Mouse (Mus musculus) cerebellum, adult 2 months (tissue): Measurements from ENCODE around the gene Zswim4. TPM values are rescaled to one million over a fixed set of nuclear protein-coding genes. Genes with fewer than 3 reads are reported as not detected.
A peak's percentile ranks its signal among the peaks of the same experiment; 100 is the strongest.

Experiments used
- DNase-seq, 2 experiments: peaks; one replicate each; pipeline ENCODE4 v3.0.0; 2021
- H3K27ac ChIP-seq: fragments of 200-500 bp; 2 replicates; pipeline ENCODE4 v1.5.1; 2012; ENCODE audit warnings: low read length, control low read depth, inconsistent platforms; ENCODE audit not compliant: insufficient read depth
- H3K27me3 ChIP-seq: fragments of 200-500 bp; 2 replicates; pipeline ENCODE4 v1.6.1; 2012; ENCODE audit warnings: inconsistent platforms, mild to moderate bottlenecking, low read length, moderate library complexity; ENCODE audit not compliant: control insufficient read depth, insufficient read depth
- H3K4me1 ChIP-seq: fragments of 200-500 bp; 2 replicates; pipeline ENCODE4 v1.6.1; 2011; ENCODE audit warnings: low read length; ENCODE audit not compliant: control insufficient read depth, insufficient read depth
- H3K4me3 ChIP-seq: fragments of 200-500 bp; replicated peaks from 2 replicates; pipeline ENCODE3; 2011; ENCODE audit warnings: mild to moderate bottlenecking, low read depth, low read length, control low read depth; ENCODE audit not compliant: insufficient read depth
- CTCF ChIP-seq: fragments of 200-500 bp; IDR thresholded peaks from 2 replicates; pipeline ENCODE4 v1.5.1; 2011; ENCODE audit warnings: low read depth, mild to moderate bottlenecking, control low read depth, low read length, moderate library complexity, borderline replicate concordance; ENCODE audit not compliant: insufficient read depth
- POLR2A ChIP-seq: fragments of 200-500 bp; IDR thresholded peaks from 2 replicates; pipeline ENCODE4 v1.6.1; 2011; ENCODE audit warnings: low read length, control low read depth, borderline replicate concordance; ENCODE audit not compliant: insufficient read depth
- WGBS: fragments of 180-500 bp; shearing (Covaris S2); methylation state at CpG from one replicate; pipeline ENCODE4 v1.1.7; 2018; 5-methylcytosine and 5-hydroxymethylcytosine counted together
- polyA plus RNA-seq: library from polyadenylated mRNA; depleted of rRNA; stranded (reverse); fragments of >200 nt; gene quantifications from 2 replicates; pipeline ENCODE4 v1.2.3, GENCODE M21; 2012

The Zswim4 gene
- polyA plus RNA-seq, 1 experiment, result 14.0 TPM

DNA sequence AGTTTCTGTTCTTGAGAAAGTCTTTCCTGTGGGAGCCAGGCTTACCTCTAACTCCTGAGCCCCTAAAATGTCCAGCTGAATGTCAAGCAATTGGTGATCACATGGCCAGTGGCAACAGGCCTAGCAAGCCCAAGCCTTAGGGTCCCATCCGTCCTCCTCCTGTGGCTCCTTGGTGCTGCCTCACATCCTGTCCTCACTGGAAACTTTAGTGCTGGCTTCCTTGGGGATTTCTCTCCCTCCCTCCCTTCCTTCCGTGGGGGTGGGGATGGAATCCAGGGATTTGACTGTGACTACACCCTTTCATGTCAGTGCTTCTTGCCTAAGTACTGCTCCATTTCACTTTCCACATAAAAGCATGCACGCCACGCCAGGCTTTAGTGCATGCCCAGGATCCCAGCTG, 47.3 kb downstream of the Zswim4 start:
- H3K4me1 ChIP-seq, result no peaks in the 10 kb centered on the region
- no peak for DNase-seq
- WGBS, result 67% methylated on average over 4 of the region's 4 CpGs
- H3K27ac ChIP-seq, result no peak overlapping the region
- no peak for TF ChIP-seq POLR2A
- TF ChIP-seq CTCF, result no peak
- H3K27me3 ChIP-seq, result no peaks in the 10 kb centered on the region
- H3K4me3 ChIP-seq, result no peak overlapping the region

DNA sequence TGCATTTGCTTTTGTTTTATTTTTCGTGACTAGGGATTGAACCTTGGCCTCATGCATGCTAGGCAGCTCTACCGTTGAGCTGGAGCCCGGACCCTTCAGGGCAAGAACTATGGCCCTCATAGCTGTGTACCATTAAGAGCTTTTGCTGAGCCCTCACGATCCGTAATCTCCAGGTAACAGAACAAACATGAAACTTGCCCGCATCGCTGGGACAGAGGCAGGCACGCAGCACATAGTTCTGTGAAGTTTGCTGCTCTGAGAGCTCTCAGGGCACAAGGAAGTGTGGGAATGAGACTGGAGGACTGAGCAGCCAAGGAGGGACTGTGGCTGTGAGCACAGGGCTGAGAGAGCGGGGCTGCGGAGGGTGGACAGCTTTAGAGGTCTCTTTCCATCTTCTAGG, 48.2 kb downstream of the Zswim4 start:
- Histone ChIP-seq H3K4me1 (no peaks in the 10 kb centered on the region), H3K27ac (no peak overlapping the region), H3K27me3 (no peaks in the 10 kb centered on the region), H3K4me3 (no peak overlapping the region)
- no peak for TF ChIP-seq CTCF
- no peak for DNase-seq
- 93% methylated on average over 10 of the region's 10 CpGs for WGBS

GRCm38 (mm10) chr8:84187065-84187755, 49.6 kb downstream of the Zswim4 start:
- Histone ChIP-seq H3K27ac (no peak overlapping the region), H3K4me1 (peaks cover 6% of the 10 kb centered on the region), H3K27me3 (no peaks in the 10 kb centered on the region), H3K4me3 (peak overlapping the region; percentile 43)
- whole genome bisulfite sequencing, result 5% methylated on average over 21 of the region's 21 CpGs
- DNase-seq, result peak; percentile 67 to 74
- no peak for TF ChIP-seq POLR2A
- TF ChIP-seq CTCF, result peak; percentile 75

DNA sequence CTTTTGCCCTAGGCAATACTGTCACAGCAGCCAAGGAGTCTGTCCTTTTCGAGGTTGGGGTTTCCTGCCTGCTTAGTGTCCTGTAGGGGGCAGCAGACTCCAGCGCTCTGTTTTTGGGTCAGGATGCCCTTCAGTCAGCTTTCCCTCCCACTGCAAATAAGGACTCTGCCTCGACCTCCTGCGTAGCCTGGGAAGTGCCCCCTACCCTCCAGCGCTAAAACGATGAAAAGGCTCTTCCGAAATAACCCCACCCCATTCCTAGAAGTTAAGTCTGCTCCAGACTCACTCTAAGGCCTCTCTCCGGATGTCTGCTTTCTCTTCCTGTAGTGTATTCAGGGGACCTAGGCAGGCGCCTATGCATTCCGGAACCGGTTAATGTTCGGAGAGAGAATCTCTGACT, 50.3 kb downstream of the Zswim4 start:
- Histone ChIP-seq H3K27me3 (no peaks in the 10 kb centered on the region), H3K27ac (no peak overlapping the region), H3K4me3 (peak overlapping the region; percentile 43), H3K4me1 (peaks cover 6% of the 10 kb centered on the region)
- DNase-seq, result peak; percentile 83 to 84
- under 1% methylated on average over 12 of the region's 12 CpGs for WGBS
- TF ChIP-seq CTCF, result peak; percentile 92
- no peak for TF ChIP-seq POLR2A

GRCm38 (mm10) chr8:84185117-84185516, 51.7 kb downstream of the Zswim4 start, which contains the start of gene Nanos3:
Gene Nanos3, minus strand, starts transcription at chr8:84185217.
- Histone ChIP-seq H3K27ac (peak within 1 kb of the TSS; percentile 37; the same call in 1 of the 2 replicates), H3K4me1 (peaks cover 13% of the 10 kb centered on the region), H3K4me3 (peak within 1 kb of the TSS; percentile 88), H3K27me3 (no peaks in the 10 kb centered on the region)
- TF ChIP-seq POLR2A, result no peak
- TF ChIP-seq CTCF, result no peak
- 97% methylated on average over 7 of the region's 7 CpGs for WGBS
- DNase-seq, result no peak

DNA sequence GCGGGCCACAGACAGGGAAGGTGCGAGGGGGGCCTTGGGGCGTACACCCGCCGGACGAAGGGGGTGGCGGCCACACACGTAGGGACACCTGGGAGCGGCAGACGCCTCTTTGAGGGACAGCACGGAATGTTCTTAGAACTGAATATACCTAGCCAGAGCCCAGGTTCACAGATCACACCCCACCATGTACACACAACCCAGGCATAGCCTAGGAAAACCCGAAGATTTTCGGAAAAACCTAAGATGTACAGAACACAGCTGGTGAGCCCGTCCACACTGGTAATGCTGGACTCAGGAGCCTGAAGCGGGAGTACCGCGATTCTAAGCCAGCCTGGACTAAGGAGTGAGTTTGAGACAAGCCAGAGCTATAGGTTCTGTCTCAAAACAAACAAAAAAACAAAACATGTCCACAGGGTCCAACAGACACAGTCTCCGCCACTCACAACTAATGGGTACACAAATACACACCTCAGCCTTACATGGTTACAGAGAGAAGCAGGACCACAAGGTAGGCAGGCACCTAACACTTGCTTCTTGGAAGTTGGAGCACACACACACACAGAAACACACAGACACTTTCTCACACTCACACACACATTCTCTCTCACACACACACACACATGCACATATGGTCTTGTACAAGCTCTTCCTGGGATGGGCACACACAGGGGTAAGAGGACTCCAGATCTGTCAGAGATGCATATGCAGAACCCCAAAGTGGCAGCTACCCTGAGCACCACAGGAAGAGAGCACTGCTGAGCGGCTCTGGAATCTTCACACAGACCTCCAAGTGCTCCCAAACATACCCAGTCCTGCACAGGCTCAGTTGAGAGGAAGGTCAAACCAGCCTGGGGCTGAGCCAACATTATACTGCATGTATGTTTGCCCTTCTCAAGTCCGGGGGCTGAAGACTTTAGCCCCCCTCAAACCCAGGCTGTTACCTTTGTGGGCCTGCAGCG, 52.5 kb downstream of the Zswim4 start:
- H3K27ac ChIP-seq, result peak overlapping the region; percentile 37; the same call in 1 of the 2 replicates
- H3K27me3 ChIP-seq, result no peaks in the 10 kb centered on the region
- DNase-seq, result no peak
- no peak for TF ChIP-seq POLR2A
- TF ChIP-seq CTCF, result no peak
- peak overlapping the region; percentile 88 for H3K4me3 ChIP-seq
- 20% methylated on average over 21 of the region's 21 CpGs for WGBS
- peaks cover 15% of the 10 kb centered on the region for H3K4me1 ChIP-seq

DNA sequence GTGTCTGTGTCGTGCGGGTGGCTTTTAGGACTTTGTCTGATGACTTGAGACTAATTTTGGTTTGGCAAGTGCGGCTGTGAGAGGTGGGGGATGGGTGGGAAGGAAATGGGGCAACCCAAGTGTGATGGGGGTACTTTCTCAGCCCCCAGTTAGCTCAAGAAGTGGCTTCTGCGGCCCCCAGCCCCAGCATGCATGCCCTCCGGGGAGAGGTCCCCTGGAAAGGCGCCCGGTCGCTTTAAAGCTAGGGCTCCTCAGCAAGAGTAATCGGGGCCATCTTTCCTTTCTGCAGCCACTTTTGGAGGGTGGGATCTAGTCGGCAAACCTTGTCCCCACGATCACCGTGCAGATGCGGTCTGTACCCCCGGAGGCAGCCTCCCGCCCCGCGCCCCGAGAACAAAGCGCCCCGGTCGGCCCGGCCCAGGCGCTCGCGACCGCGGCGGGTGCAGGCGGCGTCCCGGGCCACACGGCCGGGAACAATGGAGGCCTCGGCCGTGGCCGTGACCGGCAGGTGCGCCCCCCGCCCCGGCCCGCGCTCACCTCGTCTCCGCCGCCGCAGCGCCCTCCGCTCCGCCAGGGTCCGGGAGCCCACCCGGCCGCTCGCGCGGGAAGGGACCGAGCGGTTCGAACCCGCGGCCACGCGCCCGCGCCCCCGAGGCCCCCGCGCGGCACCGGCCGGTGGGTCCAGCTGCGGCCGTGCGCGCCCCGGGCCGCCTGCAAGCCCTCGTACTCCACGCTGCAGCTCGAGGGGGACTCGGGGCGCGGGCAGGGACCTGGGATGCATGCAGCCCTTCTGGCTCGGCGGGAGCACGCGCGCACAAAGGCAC, 53.4 kb downstream of the Zswim4 start:
- peak; percentile 44 to 62 for DNase-seq
- no peak for TF ChIP-seq CTCF
- 0 out of 2 replicates have a peak, but pooled peaks have one; percentile 26 for TF ChIP-seq POLR2A
- 1% methylated on average over 86 of the region's 87 CpGs for WGBS
- Histone ChIP-seq H3K27ac (peak overlapping the region; percentile 37; the same call in 1 of the 2 replicates), H3K27me3 (no peaks in the 10 kb centered on the region), H3K4me3 (peak overlapping the region; percentile 88), H3K4me1 (peaks cover 15% of the 10 kb centered on the region)
